Mouse (Mus musculus) liver, embryonic 13.5 days (tissue): Measurements from ENCODE around the gene Il12a. TPM values are rescaled to one million over a fixed set of nuclear protein-coding genes. Genes with fewer than 3 reads are reported as not detected.
A peak's percentile ranks its signal among the peaks of the same experiment; 100 is the strongest.

Source experiments
- ATAC-seq: fragments of 200-750 bp; cut with Nextera tagmentation; 2 replicates; pipeline ENCODE4 v1.8.0; 2017; ENCODE audit warnings: low read depth, mild to moderate bottlenecking, moderate number of reproducible peaks, moderate library complexity
- DNase-seq: peaks from one replicate; pipeline ENCODE4 v3.0.0; 2022
- H3K27ac ChIP-seq: fragments of 300-500 bp; sonication (generic); 2 replicates; pipeline ENCODE4 v1.5.1; 2015; ENCODE audit warnings: moderate library complexity, mild to moderate bottlenecking, inconsistent platforms
- H3K27me3 ChIP-seq: fragments of 300-500 bp; sonication (generic); 2 replicates; pipeline ENCODE4 v1.6.1; 2015; ENCODE audit warnings: mild to moderate bottlenecking, inconsistent platforms
- H3K36me3 ChIP-seq: fragments of 300-500 bp; sonication (generic); 2 replicates; pipeline ENCODE4 v1.6.1; 2015; ENCODE audit warnings: mild to moderate bottlenecking, inconsistent platforms
- H3K4me1 ChIP-seq: fragments of 300-500 bp; sonication (generic); replicated peaks from 2 replicates; pipeline ENCODE4 v1.6.1; 2015; ENCODE audit warnings: inconsistent platforms
- H3K4me2 ChIP-seq: fragments of 300-500 bp; sonication (generic); 2 replicates; pipeline ENCODE4 v1.6.1; 2015; ENCODE audit warnings: inconsistent platforms, mild to moderate bottlenecking, moderate library complexity
- H3K4me3 ChIP-seq: fragments of 300-500 bp; sonication (generic); replicated peaks from 2 replicates; pipeline ENCODE4 v1.5.1; 2015; ENCODE audit warnings: mild to moderate bottlenecking, inconsistent platforms
- H3K9ac ChIP-seq: fragments of 300-500 bp; sonication (generic); 2 replicates; pipeline ENCODE4 v1.6.1; 2015; ENCODE audit warnings: mild to moderate bottlenecking, inconsistent platforms
- H3K9me3 ChIP-seq: fragments of 300-500 bp; sonication (generic); replicated peaks from 2 replicates; pipeline ENCODE4 v1.6.1; 2016; ENCODE audit warnings: inconsistent platforms
- WGBS: fragments of 180-500 bp; shearing (Covaris S2); methylation state at CpG from one replicate; pipeline ENCODE4 v1.1.7; 2015; ENCODE audit not compliant: insufficient replicate concordance; 5-methylcytosine and 5-hydroxymethylcytosine counted together
- polyA plus RNA-seq: library from polyadenylated mRNA; unstranded; fragments of >200 nt; fragmentation: Nextera tagmentation; extraction: Ambion mirVana; gene quantifications from 2 replicates; pipeline ENCODE4 v1.2.1, GENCODE M21; 2015

Gene Il12a
- polyA plus RNA-seq, 1 experiment from 2014 or later: 2.7 TPM

DNA sequence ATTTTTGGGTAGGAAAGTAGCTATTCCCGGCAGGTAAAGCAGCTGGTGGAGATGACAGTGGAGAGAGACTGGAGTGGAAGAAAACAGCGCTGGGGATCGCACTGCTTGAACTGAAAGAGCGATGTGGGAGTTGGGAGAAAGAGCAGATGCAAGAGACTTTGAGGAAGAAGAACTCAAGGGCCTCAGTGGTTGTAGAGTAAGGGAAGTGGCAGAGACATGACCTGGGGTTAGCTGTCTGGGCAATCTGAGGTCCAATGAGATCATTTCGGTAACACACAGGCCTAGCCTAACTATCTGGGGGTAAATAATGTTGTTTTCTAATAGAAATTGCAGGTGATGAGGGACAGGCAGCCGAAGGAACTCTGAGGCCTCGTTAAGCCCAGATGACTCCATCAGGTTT is 24.1 kb upstream of the Il12a start:
- no peaks in the 10 kb centered on the region for H3K4me1 ChIP-seq
- H3K4me3 ChIP-seq: no peak overlapping the region
- DNase-seq: no peak
- H3K36me3 ChIP-seq: no peaks in the 10 kb centered on the region
- H3K9me3 ChIP-seq: no peaks in the 10 kb centered on the region
- ATAC-seq: no peak
- H3K27ac ChIP-seq: no peak overlapping the region
- no peak overlapping the region for H3K9ac ChIP-seq
- no peak overlapping the region for H3K4me2 ChIP-seq
- 54% methylated on average over 7 of the region's 7 CpGs for WGBS
- no peaks in the 10 kb centered on the region for H3K27me3 ChIP-seq

DNA sequence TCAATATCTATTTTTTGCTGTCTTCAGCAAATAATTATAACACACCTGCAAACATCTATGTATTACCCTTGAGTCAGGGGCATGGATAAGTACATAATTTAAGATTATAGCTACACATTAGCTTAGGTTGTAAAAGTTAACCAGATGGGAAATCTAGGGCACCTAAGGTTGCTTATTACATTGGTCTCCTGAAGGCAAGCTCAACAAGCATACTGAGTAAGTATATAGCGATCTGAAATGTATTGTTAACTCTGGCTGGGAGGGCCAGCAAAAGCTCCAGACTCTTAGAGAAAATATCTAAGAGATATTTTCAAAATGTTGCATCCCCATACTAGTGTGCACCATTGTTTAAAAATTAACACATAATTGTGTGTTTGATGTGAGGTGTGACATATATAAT is 22.6 kb upstream of the Il12a start:
- ATAC-seq (no peak), DNase-seq (no peak)
- H3K9ac ChIP-seq: no peak overlapping the region
- H3K27ac ChIP-seq: no peak overlapping the region
- no peaks in the 10 kb centered on the region for H3K4me1 ChIP-seq
- no peak overlapping the region for H3K4me3 ChIP-seq
- no peaks in the 10 kb centered on the region for H3K9me3 ChIP-seq
- H3K4me2 ChIP-seq: no peak overlapping the region
- H3K27me3 ChIP-seq: no peaks in the 10 kb centered on the region
- WGBS: 76% methylated on average over 1 of the region's 1 CpGs
- H3K36me3 ChIP-seq: no peaks in the 10 kb centered on the region

DNA sequence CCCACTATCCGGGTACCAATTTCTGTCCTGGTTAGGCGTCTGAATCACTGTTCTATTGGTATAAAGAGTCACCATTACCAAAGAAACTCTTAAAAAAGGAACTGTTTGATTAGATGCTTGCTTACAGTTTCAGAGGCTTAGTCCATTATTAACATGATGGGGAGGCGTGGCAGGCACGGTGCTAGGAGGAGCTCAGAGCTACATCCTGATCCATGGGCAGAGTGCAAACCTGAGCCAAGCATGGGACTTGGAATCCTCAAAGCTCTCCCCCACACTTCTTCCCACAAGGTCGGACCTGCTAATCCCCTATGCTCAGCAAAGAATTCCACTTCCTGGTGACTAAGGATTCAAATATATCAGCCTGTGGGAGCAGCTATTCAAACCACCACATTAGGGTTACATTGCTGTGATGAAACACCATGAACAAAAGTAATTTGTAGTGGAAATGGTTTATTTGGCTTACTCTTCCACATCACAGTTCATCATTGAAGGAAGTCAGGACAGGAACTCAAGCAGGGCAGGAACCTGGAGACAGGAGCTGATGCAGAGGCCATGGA is 20.9 kb upstream of the Il12a start:
- Histone ChIP-seq H3K27me3 (no peaks in the 10 kb centered on the region), H3K36me3 (no peaks in the 10 kb centered on the region), H3K27ac (no peak overlapping the region), H3K4me2 (no peak overlapping the region), H3K9me3 (no peaks in the 10 kb centered on the region), H3K4me1 (no peaks in the 10 kb centered on the region), H3K9ac (no peak overlapping the region), H3K4me3 (no peak overlapping the region)
- 53% methylated on average over 5 of the region's 5 CpGs for WGBS
- no peak for ATAC-seq
- no peak for DNase-seq

DNA sequence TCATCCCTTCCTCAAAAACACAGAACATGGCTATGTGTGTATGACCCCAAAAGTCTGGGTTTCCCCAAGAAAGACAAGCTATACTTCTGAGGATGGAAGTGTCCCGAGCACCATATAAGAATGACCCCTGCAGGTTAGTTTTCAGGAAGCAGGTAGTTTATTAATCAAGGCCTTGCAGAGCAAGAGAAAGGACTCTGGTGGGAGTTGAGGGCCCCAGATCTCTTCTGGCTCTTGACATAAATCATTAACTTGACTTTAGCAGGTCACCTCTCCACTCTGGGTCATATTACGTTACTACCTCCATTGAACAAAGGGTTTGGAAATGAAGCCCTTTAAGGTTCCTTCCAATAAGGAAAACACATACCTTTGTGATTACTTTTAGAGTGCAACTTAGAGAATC is 15.7 kb upstream of the Il12a start:
- no peak overlapping the region for H3K9ac ChIP-seq
- no peaks in the 10 kb centered on the region for H3K9me3 ChIP-seq
- no peak overlapping the region for H3K4me3 ChIP-seq
- no peak overlapping the region for H3K4me2 ChIP-seq
- H3K27ac ChIP-seq: no peak overlapping the region
- no peak for ATAC-seq
- H3K36me3 ChIP-seq: no peaks in the 10 kb centered on the region
- 62% methylated on average over 2 of the region's 2 CpGs for WGBS
- H3K4me1 ChIP-seq: peaks cover 20% of the 10 kb centered on the region
- DNase-seq: no peak
- no peaks in the 10 kb centered on the region for H3K27me3 ChIP-seq

DNA sequence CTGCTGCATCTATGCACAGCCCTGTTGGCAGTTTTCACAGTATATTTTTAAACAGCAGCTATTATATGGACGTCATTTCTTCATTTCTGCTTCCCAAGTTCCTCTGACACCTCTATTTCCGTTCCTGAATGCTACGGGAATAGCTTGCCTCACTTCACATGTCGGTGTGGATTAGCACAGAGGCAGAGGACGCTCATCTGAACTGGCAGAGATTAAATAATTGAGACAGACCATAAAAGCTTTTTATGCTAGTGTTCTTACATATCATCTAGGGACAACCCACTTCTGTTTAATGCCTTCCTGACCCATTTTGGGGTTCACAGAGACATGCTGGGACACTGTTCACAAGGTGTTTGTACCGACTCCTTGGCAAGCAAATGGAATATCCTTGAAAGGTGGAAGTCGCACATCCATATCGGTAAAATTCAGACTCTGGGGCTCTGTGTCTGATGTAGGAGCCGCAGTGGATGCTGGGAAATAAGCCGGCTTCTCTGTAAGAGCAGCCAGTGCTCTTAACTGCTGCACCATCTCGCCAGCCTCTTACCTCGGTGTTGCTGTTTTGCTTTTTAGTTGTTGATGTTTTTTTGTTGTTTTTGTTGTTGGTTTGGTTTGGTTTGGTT is 15.1 kb upstream of the Il12a start:
- ATAC-seq (no peak), DNase-seq (no peak)
- WGBS: 76% methylated on average over 12 of the region's 12 CpGs
- Histone ChIP-seq H3K4me2 (no peak overlapping the region), H3K27me3 (no peaks in the 10 kb centered on the region), H3K9me3 (no peaks in the 10 kb centered on the region), H3K9ac (no peak overlapping the region), H3K36me3 (no peaks in the 10 kb centered on the region), H3K27ac (no peak overlapping the region), H3K4me1 (peaks cover 20% of the 10 kb centered on the region), H3K4me3 (no peak overlapping the region)

DNA sequence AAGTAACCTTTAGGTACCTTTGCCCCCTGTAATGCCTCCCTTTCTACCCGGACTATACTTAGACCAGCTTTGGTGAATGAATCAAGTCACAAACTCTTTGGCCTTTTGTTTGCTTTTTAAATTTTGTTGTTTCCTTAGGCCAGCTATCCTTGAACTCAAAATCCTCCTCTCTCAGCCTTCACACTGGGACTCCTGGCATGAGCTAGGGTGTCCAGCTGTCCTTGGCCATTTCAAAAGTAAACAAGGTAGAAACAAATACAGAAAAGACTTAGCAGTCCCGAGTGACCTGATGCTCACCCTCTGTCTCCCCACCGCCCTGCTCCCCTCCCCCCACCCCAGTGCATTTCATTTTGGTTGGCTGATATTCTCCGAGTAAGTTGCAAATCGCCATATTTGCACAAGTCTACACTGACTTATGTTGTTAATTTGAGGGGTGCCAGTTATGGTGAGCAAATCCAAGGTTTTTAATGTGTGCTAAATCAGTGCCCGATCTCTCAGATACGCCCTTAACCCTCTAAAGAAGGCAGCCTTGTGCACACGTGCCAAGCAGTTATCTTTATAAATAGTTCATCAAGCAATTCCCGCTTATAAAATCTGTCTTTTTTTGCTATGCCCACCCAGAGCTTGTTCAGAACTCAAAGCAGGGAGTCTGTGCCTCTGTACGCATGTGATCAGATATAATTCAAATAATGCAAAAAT is 14.3 kb upstream of the Il12a start:
- Histone ChIP-seq H3K4me2 (peak overlapping the region; percentile 55), H3K9me3 (no peaks in the 10 kb centered on the region), H3K36me3 (no peaks in the 10 kb centered on the region), H3K27ac (no peak overlapping the region), H3K4me3 (no peak overlapping the region), H3K9ac (no peak overlapping the region), H3K27me3 (no peaks in the 10 kb centered on the region), H3K4me1 (peaks cover 20% of the 10 kb centered on the region)
- 34% methylated on average over 10 of the region's 10 CpGs for WGBS
- DNase-seq (no peak), ATAC-seq (no peak)

DNA sequence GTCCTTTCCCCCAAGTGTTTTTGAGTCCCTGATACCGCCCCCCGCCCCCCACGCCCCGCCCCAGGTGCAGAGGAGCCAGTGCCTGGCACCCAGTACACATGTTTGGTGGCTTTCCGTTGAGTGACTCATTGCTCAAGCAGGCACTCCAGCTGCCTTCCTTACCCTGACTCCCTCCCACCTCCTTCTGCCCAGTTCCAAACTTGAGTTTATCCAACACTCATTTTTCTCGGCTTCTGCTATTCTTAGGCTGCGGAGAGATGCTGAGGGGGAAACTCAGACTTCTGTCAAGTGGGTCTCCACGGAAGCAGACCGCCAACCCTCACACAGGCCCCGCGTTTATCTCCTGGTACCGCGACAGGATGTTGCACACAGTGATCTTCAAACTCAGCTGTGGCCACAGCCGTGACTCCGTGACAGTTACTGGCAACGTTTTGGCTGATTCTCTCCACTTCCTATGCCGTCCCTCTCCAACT is 13.6 kb upstream of the Il12a start:
- 4% methylated on average over 17 of the region's 17 CpGs for WGBS
- H3K4me1 ChIP-seq: peaks cover 20% of the 10 kb centered on the region
- H3K4me2 ChIP-seq: peak overlapping the region; percentile 55
- no peaks in the 10 kb centered on the region for H3K9me3 ChIP-seq
- no peak overlapping the region for H3K9ac ChIP-seq
- peak overlapping the region; percentile 29 for H3K4me3 ChIP-seq
- DNase-seq (peak; percentile 25), ATAC-seq (peak; percentile 70)
- H3K36me3 ChIP-seq: no peaks in the 10 kb centered on the region
- no peaks in the 10 kb centered on the region for H3K27me3 ChIP-seq
- no peak overlapping the region for H3K27ac ChIP-seq

DNA sequence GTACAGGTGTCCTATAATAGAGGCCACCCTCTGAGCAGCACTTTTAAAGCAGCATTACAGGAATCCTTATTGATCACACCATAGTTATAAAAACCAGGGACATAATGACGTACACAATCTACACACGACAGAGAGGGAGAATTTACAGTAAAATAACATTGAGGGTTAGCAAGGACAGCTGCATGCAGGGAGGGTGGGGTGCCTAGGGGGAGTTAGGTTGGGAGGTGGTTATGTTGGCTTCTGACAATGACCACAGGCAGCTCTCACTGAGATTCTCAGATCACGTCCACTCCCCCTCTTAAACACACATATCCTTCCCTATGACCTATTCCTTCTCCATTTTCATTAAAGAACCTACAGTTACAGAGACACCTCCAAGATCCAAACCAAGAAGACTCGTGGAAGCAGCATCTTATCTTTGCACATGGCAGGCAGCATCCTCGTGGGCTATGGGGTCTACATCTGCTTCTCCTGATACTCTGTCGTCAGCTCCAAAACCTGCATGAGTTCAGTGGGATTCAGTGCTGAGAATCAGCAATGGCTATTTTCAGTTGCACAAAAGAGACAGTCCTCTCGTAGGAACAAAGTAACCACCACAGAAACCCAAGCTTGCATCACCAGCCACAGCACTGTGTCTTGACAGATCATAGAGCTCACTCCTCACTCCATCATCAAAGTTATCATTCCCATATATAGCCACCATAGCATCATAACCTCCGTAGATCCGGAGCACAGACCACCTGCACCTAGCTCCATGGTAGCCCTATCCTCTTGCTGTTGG is 11.4 kb upstream of the Il12a start:
- no peak for DNase-seq
- Histone ChIP-seq H3K4me3 (no peak overlapping the region), H3K9ac (no peak overlapping the region), H3K27ac (no peak overlapping the region), H3K9me3 (no peaks in the 10 kb centered on the region), H3K4me1 (peaks cover 20% of the 10 kb centered on the region), H3K27me3 (no peaks in the 10 kb centered on the region), H3K36me3 (no peaks in the 10 kb centered on the region), H3K4me2 (no peak overlapping the region)
- WGBS: 47% methylated on average over 9 of the region's 9 CpGs
- no peak for ATAC-seq

DNA sequence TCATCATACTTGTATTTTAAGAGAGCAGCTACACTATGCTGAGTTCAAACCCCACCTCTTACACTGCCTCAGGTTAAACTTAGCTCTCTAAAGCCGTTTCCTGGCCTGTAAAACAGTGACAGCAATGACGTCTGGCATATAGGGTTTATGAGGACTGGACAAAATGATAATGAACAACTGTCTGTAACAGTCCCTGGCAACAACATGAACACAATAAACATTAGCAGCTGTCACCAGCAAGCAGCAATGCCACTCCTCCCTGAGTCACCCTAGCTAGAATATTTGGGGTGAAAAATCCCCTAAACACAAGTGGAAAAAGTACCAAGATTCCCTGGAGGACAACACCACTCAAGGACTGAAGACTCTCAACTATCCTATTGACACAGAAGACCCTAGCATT is 6.9 kb upstream of the Il12a start:
- Histone ChIP-seq H3K27ac (no peak overlapping the region), H3K4me3 (no peak overlapping the region), H3K9ac (no peak overlapping the region), H3K4me2 (no peak overlapping the region), H3K4me1 (no peaks in the 10 kb centered on the region; the same call in 1 of the 2 replicates), H3K9me3 (no peaks in the 10 kb centered on the region), H3K27me3 (no peaks in the 10 kb centered on the region), H3K36me3 (no peaks in the 10 kb centered on the region)
- ATAC-seq (no peak), DNase-seq (no peak)
- 17% methylated on average over 2 of the region's 2 CpGs for WGBS

DNA sequence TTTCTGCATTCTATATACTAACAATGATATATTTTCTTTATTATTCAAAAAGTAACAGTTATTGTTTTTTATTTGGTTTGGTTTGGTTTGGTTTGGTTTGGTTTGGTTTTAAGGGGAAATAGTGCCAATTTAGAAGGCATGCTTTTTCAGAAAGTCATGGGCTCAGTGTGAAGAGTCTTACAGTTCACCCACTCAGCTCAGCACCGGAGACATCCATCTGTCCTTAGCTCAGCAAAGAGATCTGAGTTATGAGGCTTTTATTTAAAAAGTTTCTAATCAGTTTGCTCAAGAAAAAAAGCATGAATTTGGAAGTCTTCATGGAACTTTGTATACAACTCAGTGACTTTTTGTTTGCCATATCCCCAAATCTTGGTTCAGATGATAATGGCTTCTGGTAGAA is 6.2 kb upstream of the Il12a start:
- Histone ChIP-seq H3K9me3 (no peaks in the 10 kb centered on the region), H3K4me3 (no peak overlapping the region), H3K27me3 (no peaks in the 10 kb centered on the region), H3K36me3 (no peaks in the 10 kb centered on the region), H3K27ac (no peak overlapping the region), H3K4me1 (no peaks in the 10 kb centered on the region), H3K9ac (no peak overlapping the region), H3K4me2 (no peak overlapping the region)
- WGBS: 83% methylated on average over 1 of the region's 1 CpGs
- ATAC-seq: no peak
- DNase-seq: no peak

DNA sequence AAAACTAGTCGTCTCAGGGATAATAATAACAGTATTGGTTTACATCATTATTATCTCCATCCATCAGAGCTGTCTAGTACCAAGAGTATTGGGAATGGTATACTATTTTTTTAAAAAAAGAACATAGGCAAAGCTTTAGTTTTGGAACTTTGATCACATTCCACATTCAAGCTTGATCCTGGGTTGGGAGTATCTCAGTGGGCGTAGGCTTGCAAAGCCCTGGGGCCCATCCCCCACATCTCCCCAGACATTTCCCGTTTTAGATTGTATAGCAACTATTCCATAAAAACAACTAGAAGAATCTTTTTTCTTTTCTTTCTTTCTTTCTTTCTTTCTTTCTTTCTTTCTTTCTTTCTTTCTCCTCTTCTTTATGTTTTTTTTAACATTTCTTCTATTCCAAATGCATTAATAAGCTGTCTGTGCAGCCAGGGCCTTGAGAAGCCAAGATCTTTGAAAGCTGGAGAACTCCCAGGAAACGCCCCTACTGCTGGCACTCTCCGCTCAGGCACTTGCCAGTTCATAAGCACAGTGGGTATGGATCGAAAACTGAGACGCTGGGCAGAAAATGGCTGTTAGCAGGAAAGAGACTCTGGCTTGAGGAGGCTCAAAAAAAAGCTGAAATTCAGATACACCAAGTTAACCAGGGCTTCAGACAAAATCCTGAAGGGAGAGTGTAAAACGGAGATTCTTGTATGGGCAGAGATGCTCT is 3.4 kb upstream of the Il12a start:
- WGBS: 61% methylated on average over 8 of the region's 8 CpGs
- H3K4me3 ChIP-seq: no peak overlapping the region

More for the DNA sequence above, 3.4 kb upstream of the Il12a start:
- Histone ChIP-seq H3K4me2 (no peak overlapping the region), H3K4me1 (no peaks in the 10 kb centered on the region), H3K27me3 (no peaks in the 10 kb centered on the region), H3K36me3 (no peaks in the 10 kb centered on the region), H3K9ac (no peak overlapping the region), H3K9me3 (no peaks in the 10 kb centered on the region), H3K27ac (no peak overlapping the region)
- ATAC-seq (no peak), DNase-seq (no peak)
